Mouse (Mus musculus): ENCODE data around the gene Taok2.
"Not testable (repeated sequence)": the region's sequence is repeated elsewhere in the genome, so short reads cannot be mapped to it uniquely, and the experiment has no call there.

Gene Taok2

GRCm38 (mm10) chr7:126884286-126885164 lies at the start of gene Taok2:
TSS of gene Taok2 (minus strand) at chr7:126884703.
- peak; percentile 99 for DNase-seq (ENCODE audit: low read depth, low spot score)

GRCm38 (mm10) chr7:126932652-126933051 lies 48.1 kb upstream of the Taok2 start:
- no peak for DNase-seq (ENCODE audit: low read depth, low spot score)

GRCm38 (mm10) chr7:126929046-126929445 lies 44.5 kb upstream of the Taok2 start:
- DNase-seq (ENCODE audit: low read depth, low spot score), result no peak

- peak; percentile 95 for DNase-seq (ENCODE audit: low read depth, low spot score)
Observed at GRCm38 (mm10) chr7:126928384-126929037, 44.0 kb upstream of the Taok2 start, which contains the start of gene Kctd13. TSS of gene Kctd13 (plus strand) at chr7:126928879.

- DNase-seq (ENCODE audit: low read depth, low spot score), result no peak
Observed at GRCm38 (mm10) chr7:126926299-126926698, 41.8 kb upstream of the Taok2 start.

GRCm38 (mm10) chr7:126923999-126924398 lies 39.5 kb upstream of the Taok2 start:
- DNase-seq (ENCODE audit: low read depth, low spot score), result peak; percentile 92

GRCm38 (mm10) chr7:126922624-126923060 lies 38.1 kb upstream of the Taok2 start, which contains the start of gene Tmem219:
TSS of gene Tmem219 (minus strand) at chr7:126922917.
- DNase-seq (ENCODE audit: low read depth, low spot score), result peak; percentile 53

GRCm38 (mm10) chr7:126921563-126921962 lies 37.1 kb upstream of the Taok2 start:
- no peak for DNase-seq (ENCODE audit: low read depth, low spot score)

- DNase-seq (ENCODE audit: low read depth, low spot score), result no peak
Observed at GRCm38 (mm10) chr7:126919973-126920372, 35.5 kb upstream of the Taok2 start.

GRCm38 (mm10) chr7:126918356-126918755 lies 33.9 kb upstream of the Taok2 start:
- DNase-seq (ENCODE audit: low read depth, low spot score), result not testable (repeated sequence)

- DNase-seq (ENCODE audit: low read depth, low spot score), result no peak
Observed at GRCm38 (mm10) chr7:126914844-126915243, 30.3 kb upstream of the Taok2 start.

GRCm38 (mm10) chr7:126905590-126905989 lies 21.1 kb upstream of the Taok2 start:
- no peak for DNase-seq (ENCODE audit: low read depth, low spot score)

GRCm38 (mm10) chr7:126899781-126900180 lies 15.3 kb upstream of the Taok2 start:
- DNase-seq (ENCODE audit: low read depth, low spot score), result not testable (repeated sequence)

- DNase-seq (ENCODE audit: low read depth, low spot score), result peak; percentile 97
Observed at GRCm38 (mm10) chr7:126898102-126898990, 13.8 kb upstream of the Taok2 start.

GRCm38 (mm10) chr7:126897390-126898101 lies 13.0 kb upstream of the Taok2 start:
- DNase-seq (ENCODE audit: low read depth, low spot score), result peak; percentile 58

GRCm38 (mm10) chr7:126896912-126897311 lies 12.4 kb upstream of the Taok2 start:
- no peak for DNase-seq (ENCODE audit: low read depth, low spot score)

GRCm38 (mm10) chr7:126888852-126889251 lies 4.3 kb upstream of the Taok2 start:
- DNase-seq (ENCODE audit: low read depth, low spot score), result peak; percentile 23

GRCm38 (mm10) chr7:126887281-126887680 lies 2.8 kb upstream of the Taok2 start:
- no peak for DNase-seq (ENCODE audit: low read depth, low spot score)

- DNase-seq (ENCODE audit: low read depth, low spot score), result no peak
Observed at GRCm38 (mm10) chr7:126883731-126884181, 747 bp downstream of the Taok2 start.

- DNase-seq (ENCODE audit: low read depth, low spot score), result no peak
Observed at GRCm38 (mm10) chr7:126881040-126881439, 3.5 kb downstream of the Taok2 start.

GRCm38 (mm10) chr7:126877239-126877638 lies 7.3 kb downstream of the Taok2 start:
- DNase-seq (ENCODE audit: low read depth, low spot score), result no peak

All from brain, adult 2 months (tissue).